Mouse (Mus musculus): ENCODE measurements around the gene Jun. TPM values are rescaled to one million over a fixed set of nuclear protein-coding genes. Genes with fewer than 3 reads are reported as not detected.

The Jun gene
- polyA plus RNA-seq (2014; fragmentation: Nextera tagmentation; extraction: Ambion mirVana) = 60.7 and 62.7 TPM in 2 replicates

DNA sequence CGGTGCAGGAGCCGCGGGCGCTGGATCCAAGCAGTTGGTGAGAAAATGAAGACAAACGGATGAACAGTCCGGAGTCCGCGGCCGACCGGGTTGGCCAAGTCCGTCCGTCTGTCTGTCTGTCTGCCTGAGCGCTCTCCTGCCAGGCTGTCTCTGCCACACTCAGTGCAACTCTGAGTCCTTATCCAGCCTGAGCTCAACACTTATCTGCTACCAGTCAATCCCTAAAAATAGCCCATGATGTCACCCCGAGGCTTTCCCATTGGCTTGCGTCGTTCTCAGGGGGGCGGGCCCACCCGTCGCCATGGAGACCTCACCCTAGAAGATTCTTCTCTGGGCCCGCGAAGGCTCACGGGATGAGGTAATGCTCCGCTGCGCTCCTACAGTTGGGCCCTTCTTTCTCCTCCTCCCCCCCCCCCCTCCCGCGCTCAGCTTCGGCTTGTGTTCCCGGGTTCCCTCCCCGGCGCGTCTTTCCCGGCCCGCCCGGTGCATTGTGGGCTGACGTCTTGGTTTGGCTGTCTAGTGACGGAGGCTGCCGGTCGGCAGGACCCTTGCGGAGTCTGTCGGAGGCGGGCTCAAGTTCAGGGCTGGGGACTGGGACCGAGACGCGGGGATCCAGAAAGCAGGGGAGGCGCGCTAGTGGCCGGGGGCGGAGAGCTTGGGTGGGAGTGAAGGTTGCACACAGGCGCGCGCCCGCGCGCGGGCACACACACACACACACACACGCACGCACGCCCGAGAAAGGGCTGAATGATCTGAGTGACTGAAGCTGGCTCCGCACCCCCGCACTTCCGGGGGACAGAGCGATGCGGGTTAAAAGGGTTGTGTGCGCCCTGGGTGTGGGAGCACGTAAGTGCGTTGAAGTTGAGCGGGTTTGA is at the start of gene Jun:
Gene Jun (minus strand): TSS at position 198 of the 875 bp plus-strand sequence.
- DNase-seq (ENCODE audit: low spot score) (peak; percentile 100), ATAC-seq (replicated peaks; ENCODE audit: low FRiP score) (peak; percentile 90)
- H3K9ac ChIP-seq (ENCODE audit: low read length) = peak within 1 kb of the TSS; percentile 95
- H3K36me3 ChIP-seq (ENCODE audit: control insufficient read depth, insufficient read depth, low read length) = no peaks in the 10 kb centered on the region
- H3K4me1 ChIP-seq (replicated peaks; ENCODE audit: control insufficient read depth, insufficient read depth, low read length) = peaks cover 11% of the 10 kb centered on the region
- H3K27me3 ChIP-seq (ENCODE audit: control insufficient read depth, insufficient read depth, low read length) = no peaks in the 10 kb centered on the region
- H3K4me3 ChIP-seq (ENCODE audit: low read depth, low read length) = peak within 1 kb of the TSS; percentile 89
- H3K4me2 ChIP-seq (ENCODE audit: low read depth, low read length, severe bottlenecking) = peak within 1 kb of the TSS; percentile 91
- H3K27ac ChIP-seq (ENCODE audit: low read depth, low read length) = peak within 1 kb of the TSS; percentile 96
- H3K9me3 ChIP-seq (ENCODE audit: control insufficient read depth, low read length) = no peaks in the 10 kb centered on the region
- WGBS = under 1% methylated on average over 65 of the region's 68 CpGs

DNA sequence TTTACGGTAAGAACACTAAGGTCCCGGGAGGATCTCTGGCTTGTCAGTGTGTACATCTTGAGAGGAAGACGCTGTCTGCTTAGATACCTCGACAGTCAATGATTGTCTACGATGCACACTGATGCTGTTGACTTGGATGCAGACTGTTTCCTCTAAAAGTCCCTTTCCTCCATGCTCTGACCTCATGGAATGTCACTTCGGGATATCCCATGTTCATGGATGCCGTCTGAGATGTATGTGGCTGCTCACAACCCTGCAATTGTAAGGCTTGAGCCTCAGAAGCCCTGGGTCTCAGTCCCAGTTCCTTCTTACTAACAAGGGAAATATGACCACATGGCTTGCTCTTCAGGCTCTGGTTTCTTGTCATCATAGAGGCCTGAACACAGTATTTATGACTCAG is 49.7 kb upstream of the Jun start:
- Histone ChIP-seq H3K9ac (ENCODE audit: low read length) (no peak overlapping the region), H3K36me3 (ENCODE audit: control insufficient read depth, insufficient read depth, low read length) (no peaks in the 10 kb centered on the region), H3K4me3 (ENCODE audit: low read depth, low read length) (no peak overlapping the region), H3K9me3 (ENCODE audit: control insufficient read depth, low read length) (no peaks in the 10 kb centered on the region), H3K4me2 (ENCODE audit: low read depth, low read length, severe bottlenecking) (no peak overlapping the region), H3K4me1 (replicated peaks; ENCODE audit: control insufficient read depth, insufficient read depth, low read length) (peaks cover 5% of the 10 kb centered on the region; the same call in 1 of the 2 replicates), H3K27ac (ENCODE audit: low read depth, low read length) (no peak overlapping the region), H3K27me3 (ENCODE audit: control insufficient read depth, insufficient read depth, low read length) (no peaks in the 10 kb centered on the region)
- no peak for ATAC-seq (replicated peaks; ENCODE audit: low FRiP score)
- 96% methylated on average over 7 of the region's 7 CpGs for WGBS
- DNase-seq (ENCODE audit: low spot score) = no peak

GRCm38 (mm10) chr4:95100694-95101093 is 48.7 kb upstream of the Jun start:
- Histone ChIP-seq H3K9me3 (ENCODE audit: control insufficient read depth, low read length) (no peaks in the 10 kb centered on the region), H3K27me3 (ENCODE audit: control insufficient read depth, insufficient read depth, low read length) (no peaks in the 10 kb centered on the region), H3K4me3 (ENCODE audit: low read depth, low read length) (no peak overlapping the region), H3K27ac (ENCODE audit: low read depth, low read length) (no peak overlapping the region), H3K4me2 (ENCODE audit: low read depth, low read length, severe bottlenecking) (no peak overlapping the region), H3K9ac (ENCODE audit: low read length) (no peak overlapping the region), H3K4me1 (replicated peaks; ENCODE audit: control insufficient read depth, insufficient read depth, low read length) (no peaks in the 10 kb centered on the region; the same call in 1 of the 2 replicates), H3K36me3 (ENCODE audit: control insufficient read depth, insufficient read depth, low read length) (no peaks in the 10 kb centered on the region)
- no peak for DNase-seq (ENCODE audit: low spot score)
- no peak for ATAC-seq (replicated peaks; ENCODE audit: low FRiP score)

- Histone ChIP-seq H3K27ac (ENCODE audit: low read depth, low read length) (no peak overlapping the region), H3K9me3 (ENCODE audit: control insufficient read depth, low read length) (no peaks in the 10 kb centered on the region), H3K4me1 (replicated peaks; ENCODE audit: control insufficient read depth, insufficient read depth, low read length) (no peaks in the 10 kb centered on the region; the same call in 1 of the 2 replicates), H3K9ac (ENCODE audit: low read length) (no peak overlapping the region), H3K4me2 (ENCODE audit: low read depth, low read length, severe bottlenecking) (no peak overlapping the region), H3K36me3 (ENCODE audit: control insufficient read depth, insufficient read depth, low read length) (no peaks in the 10 kb centered on the region), H3K27me3 (ENCODE audit: control insufficient read depth, insufficient read depth, low read length) (no peaks in the 10 kb centered on the region), H3K4me3 (ENCODE audit: low read depth, low read length) (no peak overlapping the region)
- 82% methylated on average over 7 of the region's 7 CpGs for WGBS
- ATAC-seq (replicated peaks; ENCODE audit: low FRiP score) = no peak
- no peak for DNase-seq (ENCODE audit: low spot score)
These were observed 47.4 kb upstream of the Jun start for GRCm38 (mm10) chr4:95099373-95099772.

GRCm38 (mm10) chr4:95098722-95099097 is 46.7 kb upstream of the Jun start:
- Histone ChIP-seq H3K36me3 (ENCODE audit: control insufficient read depth, insufficient read depth, low read length) (no peaks in the 10 kb centered on the region), H3K9ac (ENCODE audit: low read length) (no peak overlapping the region), H3K27ac (ENCODE audit: low read depth, low read length) (no peak overlapping the region), H3K9me3 (ENCODE audit: control insufficient read depth, low read length) (no peaks in the 10 kb centered on the region), H3K27me3 (ENCODE audit: control insufficient read depth, insufficient read depth, low read length) (no peaks in the 10 kb centered on the region), H3K4me2 (ENCODE audit: low read depth, low read length, severe bottlenecking) (no peak overlapping the region), H3K4me3 (ENCODE audit: low read depth, low read length) (no peak overlapping the region), H3K4me1 (replicated peaks; ENCODE audit: control insufficient read depth, insufficient read depth, low read length) (no peaks in the 10 kb centered on the region; the same call in 1 of the 2 replicates)
- no peak for ATAC-seq (replicated peaks; ENCODE audit: low FRiP score)
- DNase-seq (ENCODE audit: low spot score) = no peak
- 55% methylated on average over 5 of the region's 5 CpGs for WGBS

GRCm38 (mm10) chr4:95097942-95098721 is 46.1 kb upstream of the Jun start:
- Histone ChIP-seq H3K4me2 (ENCODE audit: low read depth, low read length, severe bottlenecking) (no peak overlapping the region), H3K9ac (ENCODE audit: low read length) (no peak overlapping the region), H3K36me3 (ENCODE audit: control insufficient read depth, insufficient read depth, low read length) (no peaks in the 10 kb centered on the region), H3K4me1 (replicated peaks; ENCODE audit: control insufficient read depth, insufficient read depth, low read length) (no peaks in the 10 kb centered on the region; the same call in 1 of the 2 replicates), H3K27me3 (ENCODE audit: control insufficient read depth, insufficient read depth, low read length) (no peaks in the 10 kb centered on the region), H3K27ac (ENCODE audit: low read depth, low read length) (no peak overlapping the region), H3K4me3 (ENCODE audit: low read depth, low read length) (no peak overlapping the region), H3K9me3 (ENCODE audit: control insufficient read depth, low read length) (no peaks in the 10 kb centered on the region)
- DNase-seq (ENCODE audit: low spot score) (no peak), ATAC-seq (replicated peaks; ENCODE audit: low FRiP score) (no peak)
- WGBS = 67% methylated on average over 10 of the region's 10 CpGs

- Histone ChIP-seq H3K9me3 (ENCODE audit: control insufficient read depth, low read length) (no peaks in the 10 kb centered on the region), H3K36me3 (ENCODE audit: control insufficient read depth, insufficient read depth, low read length) (no peaks in the 10 kb centered on the region), H3K27me3 (ENCODE audit: control insufficient read depth, insufficient read depth, low read length) (no peaks in the 10 kb centered on the region), H3K4me3 (ENCODE audit: low read depth, low read length) (no peak overlapping the region), H3K27ac (ENCODE audit: low read depth, low read length) (no peak overlapping the region), H3K4me1 (replicated peaks; ENCODE audit: control insufficient read depth, insufficient read depth, low read length) (no peaks in the 10 kb centered on the region; the same call in 1 of the 2 replicates), H3K4me2 (ENCODE audit: low read depth, low read length, severe bottlenecking) (no peak overlapping the region), H3K9ac (ENCODE audit: low read length) (no peak overlapping the region)
- ATAC-seq (replicated peaks; ENCODE audit: low FRiP score) (no peak), DNase-seq (ENCODE audit: low spot score) (no peak)
- WGBS = 80% methylated on average over 2 of the region's 2 CpGs
These were observed 44.7 kb upstream of the Jun start for GRCm38 (mm10) chr4:95096731-95097130.

DNA sequence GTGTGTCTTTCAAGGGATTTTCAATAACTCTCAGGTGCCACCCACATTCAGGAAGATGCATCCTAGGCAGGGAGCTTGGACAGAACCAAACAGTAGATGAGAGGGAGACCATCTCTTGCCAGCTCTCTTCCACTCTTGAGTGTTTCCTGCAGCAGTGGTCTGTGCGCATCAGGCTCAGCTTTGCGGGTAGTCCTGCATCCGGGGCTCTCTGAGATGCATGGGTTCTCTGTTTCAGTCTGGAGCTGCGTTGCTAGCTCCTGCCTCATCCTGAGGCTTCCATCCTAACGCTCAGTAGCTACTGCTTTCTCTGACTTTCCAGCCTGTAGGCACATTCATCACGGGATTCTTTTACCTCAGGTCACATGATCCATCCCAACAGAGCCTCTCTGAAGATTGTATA is 43.9 kb upstream of the Jun start:
- ATAC-seq (replicated peaks; ENCODE audit: low FRiP score) = no peak
- Histone ChIP-seq H3K4me3 (ENCODE audit: low read depth, low read length) (no peak overlapping the region), H3K4me2 (ENCODE audit: low read depth, low read length, severe bottlenecking) (no peak overlapping the region), H3K27me3 (ENCODE audit: control insufficient read depth, insufficient read depth, low read length) (no peaks in the 10 kb centered on the region), H3K27ac (ENCODE audit: low read depth, low read length) (no peak overlapping the region), H3K4me1 (replicated peaks; ENCODE audit: control insufficient read depth, insufficient read depth, low read length) (no peaks in the 10 kb centered on the region; the same call in 1 of the 2 replicates), H3K9ac (ENCODE audit: low read length) (no peak overlapping the region), H3K36me3 (ENCODE audit: control insufficient read depth, insufficient read depth, low read length) (no peaks in the 10 kb centered on the region), H3K9me3 (ENCODE audit: control insufficient read depth, low read length) (no peaks in the 10 kb centered on the region)
- WGBS = 87% methylated on average over 6 of the region's 6 CpGs
- DNase-seq (ENCODE audit: low spot score) = no peak

Data from forebrain, embryonic 11.5 days (tissue).